Mouse (Mus musculus) heart, embryonic 11.5 days (tissue): Measurements from ENCODE around the gene Gtf3c2. TPM values are rescaled to one million over a fixed set of nuclear protein-coding genes. Genes with fewer than 3 reads are reported as not detected.

Experiments
- ATAC-seq: fragments of 200-750 bp; cut with Nextera tagmentation; replicated peaks from 2 replicates; pipeline ENCODE4 v1.8.0; 2017; ENCODE audit warnings: moderate library complexity; ENCODE audit not compliant: insufficient number of reproducible peaks, low FRiP score, low TSS enrichment
- H3K27ac ChIP-seq: fragments of 300-500 bp; sonication (generic); 2 replicates; pipeline ENCODE4 v1.5.1; 2014; ENCODE audit warnings: mild to moderate bottlenecking, low read depth, low read length
- H3K27me3 ChIP-seq: fragments of 300-500 bp; sonication (generic); 2 replicates; pipeline ENCODE4 v1.6.1; 2014; ENCODE audit warnings: mild to moderate bottlenecking, low read length, mixed read lengths; ENCODE audit not compliant: control insufficient read depth, insufficient read depth
- H3K36me3 ChIP-seq: fragments of 300-500 bp; sonication (generic); 2 replicates; pipeline ENCODE4 v1.6.1; 2014; ENCODE audit warnings: mild to moderate bottlenecking, low read length, moderate library complexity, mixed read lengths; ENCODE audit not compliant: control insufficient read depth, insufficient read depth
- H3K4me1 ChIP-seq: fragments of 300-500 bp; sonication (generic); 2 replicates; pipeline ENCODE4 v1.6.1; 2014; ENCODE audit warnings: low read length; ENCODE audit not compliant: control insufficient read depth, insufficient read depth
- H3K4me2 ChIP-seq: fragments of 300-500 bp; sonication (generic); 2 replicates; pipeline ENCODE4 v1.6.1; 2014; ENCODE audit warnings: mild to moderate bottlenecking, moderate library complexity
- H3K4me3 ChIP-seq: fragments of 300-500 bp; sonication (generic); 2 replicates; pipeline ENCODE4 v1.5.1; 2014; ENCODE audit warnings: low read depth, low read length
- H3K9ac ChIP-seq: fragments of 300-500 bp; sonication (generic); 2 replicates; pipeline ENCODE4 v1.6.1; 2014; ENCODE audit warnings: mild to moderate bottlenecking, low read depth, low read length, moderate library complexity
- H3K9me3 ChIP-seq: fragments of 300-500 bp; sonication (generic); replicated peaks from 2 replicates; pipeline ENCODE4 v1.6.1; 2016; ENCODE audit warnings: low read length; ENCODE audit not compliant: control insufficient read depth
- WGBS: fragments of 180-500 bp; shearing (Covaris S2); extraction: QIAGEN DNeasy Blood & Tissue Kit; methylation state at CpG from one replicate; pipeline ENCODE4 v1.1.7; 2014; ENCODE audit not compliant: insufficient replicate concordance; 5-methylcytosine and 5-hydroxymethylcytosine counted together
- polyA plus RNA-seq: library from polyadenylated mRNA; unstranded; fragments of >200 nt; fragmentation: Nextera tagmentation; extraction: Ambion mirVana; gene quantifications from 2 replicates; pipeline ENCODE4 v1.2.1, GENCODE M21; 2014

Gtf3c2 gene
- polyA plus RNA-seq, 1 experiment from 2014 or later, result 48.2 TPM

DNA sequence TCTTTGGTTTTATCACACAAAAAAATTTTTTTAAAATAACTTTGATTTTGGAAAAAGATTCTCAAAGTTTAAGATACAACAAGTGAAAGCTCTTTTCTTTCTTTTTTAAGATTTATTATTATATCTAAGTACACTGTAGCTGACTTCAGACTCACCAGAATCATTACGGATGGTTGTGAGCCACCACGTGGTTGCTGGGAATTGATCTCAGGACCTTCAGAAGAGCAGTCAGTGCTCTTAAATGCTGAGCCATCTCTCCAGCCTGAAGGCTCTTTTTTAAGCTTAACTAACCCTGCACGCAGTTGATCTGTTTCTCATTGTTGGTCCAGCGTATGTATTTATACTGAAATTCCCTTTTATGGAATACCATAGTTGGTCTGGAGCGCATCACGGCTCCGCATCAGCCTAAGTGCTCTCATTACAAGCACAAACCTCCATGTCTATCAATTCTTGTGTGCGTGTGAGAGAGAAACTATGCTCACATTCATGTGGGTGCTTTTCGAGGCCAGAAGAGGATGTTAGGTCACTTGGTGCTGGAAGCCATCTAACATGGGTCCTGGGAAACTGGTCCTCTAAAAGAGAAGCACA, 1.3 kb upstream of the Gtf3c2 start:
- Histone ChIP-seq H3K9me3 (no peaks in the 10 kb centered on the region), H3K4me1 (no peaks in the 10 kb centered on the region), H3K4me3 (no peak overlapping the region), H3K9ac (no peak overlapping the region), H3K36me3 (no peaks in the 10 kb centered on the region; the same call in 1 of the 2 replicates), H3K4me2 (no peak overlapping the region; the same call in 1 of the 2 replicates), H3K27me3 (no peaks in the 10 kb centered on the region), H3K27ac (no peak overlapping the region)
- no peak for ATAC-seq
- 93% methylated on average over 9 of the region's 9 CpGs for WGBS

DNA sequence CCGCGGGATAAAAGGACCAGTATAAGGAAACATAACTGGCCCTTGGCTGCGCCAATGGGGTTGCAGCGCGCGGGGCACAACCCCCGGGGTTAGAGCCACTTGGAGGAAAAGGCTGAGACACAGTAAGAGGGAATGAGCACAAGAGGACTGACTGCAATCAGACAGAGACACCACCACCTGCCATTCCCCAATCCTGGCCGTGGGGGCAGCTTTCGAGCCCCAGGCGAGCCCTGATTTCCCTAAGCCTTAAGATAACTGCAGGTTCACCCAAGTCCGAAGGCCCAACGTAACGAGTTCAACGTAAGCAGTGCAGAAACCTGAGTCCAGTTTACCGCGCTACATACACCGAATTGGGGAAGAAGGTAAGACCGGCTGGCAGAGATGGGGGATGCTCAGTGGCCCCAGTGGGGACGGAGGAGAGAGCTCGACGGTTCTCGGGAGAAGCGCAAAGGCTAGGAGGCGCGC, 611 bp downstream of the Gtf3c2 start:
- 0% methylated on average over 25 of the region's 25 CpGs for WGBS

GRCm38 (mm10) chr5:31168630-31169029, 11.3 kb downstream of the Gtf3c2 start:
- no peak overlapping the region for H3K9ac ChIP-seq
- no peak overlapping the region for H3K4me3 ChIP-seq
- ATAC-seq, result no peak
- WGBS, result 85% methylated on average over 4 of the region's 4 CpGs
- no peaks in the 10 kb centered on the region for H3K27me3 ChIP-seq
- H3K9me3 ChIP-seq, result no peaks in the 10 kb centered on the region
- no peak overlapping the region for H3K27ac ChIP-seq
- no peak overlapping the region for H3K4me2 ChIP-seq
- H3K4me1 ChIP-seq, result no peaks in the 10 kb centered on the region
- H3K36me3 ChIP-seq, result peaks cover 41% of the 10 kb centered on the region

More for the DNA sequence above, 611 bp downstream of the Gtf3c2 start:
- Histone ChIP-seq H3K27ac (peak overlapping the region; percentile 99), H3K4me1 (no peaks in the 10 kb centered on the region), H3K36me3 (peaks cover 1% of the 10 kb centered on the region), H3K4me2 (peak overlapping the region; percentile 78), H3K27me3 (no peaks in the 10 kb centered on the region), H3K9me3 (no peaks in the 10 kb centered on the region), H3K9ac (peak overlapping the region; percentile 81), H3K4me3 (peak overlapping the region; percentile 88)
- ATAC-seq, result peak; percentile 27; the same call in 1 of the 2 replicates

GRCm38 (mm10) chr5:31164878-31165277, 15.1 kb downstream of the Gtf3c2 start:
- Histone ChIP-seq H3K27ac (no peak overlapping the region), H3K36me3 (peaks cover 42% of the 10 kb centered on the region), H3K4me1 (no peaks in the 10 kb centered on the region), H3K9ac (no peak overlapping the region), H3K9me3 (no peaks in the 10 kb centered on the region), H3K4me3 (no peak overlapping the region), H3K4me2 (no peak overlapping the region), H3K27me3 (no peaks in the 10 kb centered on the region)
- WGBS, result 70% methylated on average over 1 of the region's 1 CpGs
- ATAC-seq, result no peak

GRCm38 (mm10) chr5:31162462-31162861, 17.5 kb downstream of the Gtf3c2 start:
- no peak overlapping the region for H3K27ac ChIP-seq
- no peaks in the 10 kb centered on the region for H3K27me3 ChIP-seq
- ATAC-seq, result no peak

GRCm38 (mm10) chr5:31154152-31154553, 25.8 kb downstream of the Gtf3c2 start, which contains the start of gene Mpv17:
Mpv17 (minus strand) TSS chr5:31154251.
- Histone ChIP-seq H3K4me1 (peaks cover 8% of the 10 kb centered on the region), H3K4me2 (peak within 1 kb of the TSS; percentile 83), H3K9me3 (no peaks in the 10 kb centered on the region), H3K27ac (peak within 1 kb of the TSS; percentile 59; the same call in 1 of the 2 replicates), H3K4me3 (peak within 1 kb of the TSS; percentile 64), H3K9ac (peak within 1 kb of the TSS; percentile 80), H3K27me3 (no peaks in the 10 kb centered on the region), H3K36me3 (peaks cover 22% of the 10 kb centered on the region)
- under 1% methylated on average over 19 of the region's 19 CpGs for WGBS
- ATAC-seq, result peak; percentile 94

More at GRCm38 (mm10) chr5:31162462-31162861, 17.5 kb downstream of the Gtf3c2 start:
- Histone ChIP-seq H3K36me3 (peaks cover 50% of the 10 kb centered on the region), H3K4me3 (no peak overlapping the region), H3K9ac (no peak overlapping the region), H3K9me3 (no peaks in the 10 kb centered on the region), H3K4me2 (no peak overlapping the region), H3K4me1 (no peaks in the 10 kb centered on the region)

- Histone ChIP-seq H3K27ac (no peak overlapping the region), H3K4me3 (peak overlapping the region; percentile 64), H3K9ac (peak overlapping the region; percentile 80), H3K9me3 (no peaks in the 10 kb centered on the region), H3K4me2 (peak overlapping the region; percentile 83), H3K4me1 (peaks cover 8% of the 10 kb centered on the region), H3K27me3 (no peaks in the 10 kb centered on the region), H3K36me3 (peaks cover 17% of the 10 kb centered on the region)
- WGBS, result 28% methylated on average over 6 of the region's 6 CpGs
- ATAC-seq, result no peak
Observed at GRCm38 (mm10) chr5:31153516-31154151, 26.3 kb downstream of the Gtf3c2 start.

GRCm38 (mm10) chr5:31151746-31152145, 28.2 kb downstream of the Gtf3c2 start:
- Histone ChIP-seq H3K9me3 (no peaks in the 10 kb centered on the region), H3K27ac (no peak overlapping the region), H3K4me3 (no peak overlapping the region), H3K36me3 (no peaks in the 10 kb centered on the region), H3K4me2 (no peak overlapping the region), H3K27me3 (no peaks in the 10 kb centered on the region), H3K4me1 (peaks cover 8% of the 10 kb centered on the region), H3K9ac (no peak overlapping the region)
- no peak for ATAC-seq
- 82% methylated on average over 3 of the region's 3 CpGs for WGBS
